Mouse (Mus musculus) thymus, adult 2 months (tissue): ENCODE data around the gene Prss12.

Experiments used
- CTCF ChIP-seq: fragments of 200-500 bp; IDR thresholded peaks from 2 replicates; pipeline ENCODE4 v1.5.1; 2012; ENCODE audit warnings: mild to moderate bottlenecking, control low read depth, low read length, moderate library complexity, borderline replicate concordance; ENCODE audit not compliant: control insufficient read depth, poor library complexity, insufficient read depth; ENCODE audit errors: extremely low read depth
- POLR2A ChIP-seq: fragments of 200-500 bp; IDR thresholded peaks from 2 replicates; pipeline ENCODE4 v1.6.1; 2012; ENCODE audit warnings: mild to moderate bottlenecking, low read length, control low read depth, moderate library complexity; ENCODE audit not compliant: control insufficient read depth, poor library complexity, insufficient read depth; ENCODE audit errors: extremely low read depth

DNA sequence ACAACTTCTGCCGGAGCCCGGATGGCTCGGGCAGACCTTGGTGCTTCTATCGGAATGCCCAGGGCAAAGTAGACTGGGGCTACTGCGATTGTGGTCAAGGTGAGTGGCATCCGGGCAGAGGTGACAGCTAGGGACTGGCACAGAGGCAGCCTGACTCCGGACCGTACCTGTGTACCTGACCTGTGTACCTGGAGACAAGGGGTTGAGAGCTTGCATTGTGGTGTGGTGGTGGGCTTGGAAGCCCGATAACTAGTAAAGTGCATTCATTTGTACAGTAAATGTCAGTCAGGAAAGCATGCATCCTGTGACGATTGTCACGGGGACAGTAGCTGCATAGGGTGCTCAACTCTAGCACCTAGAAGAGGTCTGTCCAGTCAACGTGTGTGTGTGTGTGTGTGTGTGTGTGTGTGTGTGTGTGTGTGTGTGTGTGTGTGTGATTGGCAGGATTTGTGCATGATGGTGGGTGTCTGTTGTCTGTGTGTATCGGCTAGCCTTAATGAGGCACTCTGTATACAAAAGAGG, 886 bp downstream of the Prss12 start:
- TF ChIP-seq CTCF (no peak), POLR2A (no peak)
